Mouse (Mus musculus): ENCODE results near the gene Ptcra. TPM values are rescaled to one million over a fixed set of nuclear protein-coding genes. Genes with fewer than 3 reads are reported as not detected.
"Not testable (repeated sequence)": the region's sequence is repeated elsewhere in the genome, so short reads cannot be mapped to it uniquely, and the experiment has no call there.

Gene Ptcra
- total RNA-seq, 2 experiments from 2014 or later: not detected

- intact Hi-C loops (cut with DNase I): no loop called here
- DNase-seq: no peak
Observed at GRCm38 (mm10) chr17:46772038-46772403, 8.5 kb upstream of the Ptcra start.

- no peak for DNase-seq
- intact Hi-C loops (cut with DNase I): no loop called here
Observed at GRCm38 (mm10) chr17:46771616-46772015, 8.1 kb upstream of the Ptcra start.

GRCm38 (mm10) chr17:46771025-46771424 is 7.5 kb upstream of the Ptcra start:
- intact Hi-C loops (cut with DNase I): no loop called here
- DNase-seq: no peak

GRCm38 (mm10) chr17:46770546-46770945 is 7.0 kb upstream of the Ptcra start:
- no peak for DNase-seq

GRCm38 (mm10) chr17:46767868-46768267 is 4.4 kb upstream of the Ptcra start:
- no peak for DNase-seq
- intact Hi-C loops (cut with DNase I): no loop called here

More at GRCm38 (mm10) chr17:46770546-46770945, 7.0 kb upstream of the Ptcra start:
- intact Hi-C loops (cut with DNase I): no loop called here

- intact Hi-C loops (cut with DNase I); DNase-seq: not testable (repeated sequence)
Observed at GRCm38 (mm10) chr17:46764916-46765315, 1.4 kb upstream of the Ptcra start.

GRCm38 (mm10) chr17:46758753-46759152 is 4.8 kb downstream of the Ptcra start:
- DNase-seq: no peak
- intact Hi-C loops (cut with DNase I): no loop called here

- peak; percentile 98 for DNase-seq
- intact Hi-C loops (cut with DNase I): no loop called here
Observed at GRCm38 (mm10) chr17:46751794-46752556, 11.5 kb downstream of the Ptcra start, which contains the start of gene Cnpy3. Gene Cnpy3 (minus strand): TSS chr17:46752214.

GRCm38 (mm10) chr17:46751056-46751793 is 12.3 kb downstream of the Ptcra start:
- no peak for DNase-seq
- intact Hi-C loops (cut with DNase I): no loop called here

- DNase-seq: no peak
- intact Hi-C loops (cut with DNase I): no loop called here
Observed at GRCm38 (mm10) chr17:46750580-46750979, 12.9 kb downstream of the Ptcra start.

- intact Hi-C loops (cut with DNase I): no loop called here
- no peak for DNase-seq
Observed at GRCm38 (mm10) chr17:46749282-46749681, 14.2 kb downstream of the Ptcra start.

- DNase-seq: no peak
- intact Hi-C loops (cut with DNase I): no loop called here
Observed at GRCm38 (mm10) chr17:46747806-46748205, 15.7 kb downstream of the Ptcra start.

- DNase-seq: no peak
- intact Hi-C loops (cut with DNase I): no loop called here
Observed at GRCm38 (mm10) chr17:46747234-46747633, 16.3 kb downstream of the Ptcra start.

- intact Hi-C loops (cut with DNase I): no loop called here
- no peak for DNase-seq
Observed at GRCm38 (mm10) chr17:46745506-46745905, 18.0 kb downstream of the Ptcra start.

GRCm38 (mm10) chr17:46742986-46743385 is 20.5 kb downstream of the Ptcra start:
- no peak for DNase-seq
- intact Hi-C loops (cut with DNase I): no loop called here

- no peak for DNase-seq
- intact Hi-C loops (cut with DNase I): no loop called here
Observed at GRCm38 (mm10) chr17:46741305-46741704, 22.2 kb downstream of the Ptcra start.

GRCm38 (mm10) chr17:46736160-46736559 is 27.4 kb downstream of the Ptcra start:
- intact Hi-C loops (cut with DNase I): no loop called here
- DNase-seq: peak; percentile 15 to 35

GRCm38 (mm10) chr17:46735287-46735686 is 28.2 kb downstream of the Ptcra start:
- DNase-seq: no peak
- intact Hi-C loops (cut with DNase I): no loop called here

- intact Hi-C loops (cut with DNase I): no loop called here
- no peak for DNase-seq
Observed at GRCm38 (mm10) chr17:46734055-46734454, 29.5 kb downstream of the Ptcra start.

- peak in 1 of 2 experiments; percentile 30 for DNase-seq
- intact Hi-C loops (cut with DNase I): loop anchor here (5.0 kb wide), 1 partner anchor 207 kb away; no protein-coding TSS in a partner anchor
Observed at GRCm38 (mm10) chr17:46728904-46729318, 34.6 kb downstream of the Ptcra start, which contains the start of gene Gnmt. Gene Gnmt (minus strand): TSS chr17:46729168.

GRCm38 (mm10) chr17:46728496-46728895 is 35.0 kb downstream of the Ptcra start:
- intact Hi-C loops (cut with DNase I): loop anchor here (5.0 kb wide), 1 partner anchor 206 kb away; no protein-coding TSS in a partner anchor
- DNase-seq: no peak

- DNase-seq: no peak
- intact Hi-C loops (cut with DNase I): loop anchor here (5.0 kb wide), 1 partner anchor 206 kb away; no protein-coding TSS in a partner anchor
Observed at GRCm38 (mm10) chr17:46728021-46728420, 35.5 kb downstream of the Ptcra start.

Measured in heart, postnatal 10 days (tissue).